14 mouse cellular contexts compared by ENCODE assay signal in genomic region chr5:120424657-120425056, GRCm38 (mm10). TPM values are rescaled to one million over a fixed set of nuclear protein-coding genes. Genes with fewer than 3 reads are reported as not detected.
DNase-seq lines count a peak whose midpoint lies in the region; ATAC-seq lines count a peak whose summit lies in the region.
"Had no signal": no experiment of that assay in that cellular context is flagged by ENCODE, and none has a peak within 500 bp of the region (broad histone marks: within the 10 kb centered on the region; RNA-seq: fewer than 3 reads in every experiment).

No protein-coding gene starts in this region.

- no peaks in the 10 kb centered on the region for H3K4me1 ChIP-seq in limb, embryonic 11.5 days (ENCODE audit: control insufficient read depth, insufficient read depth, low read length)
- 0 out of 2 replicates have a peak, but pooled peaks cover 6% of the 10 kb centered on the region for H3K4me1 ChIP-seq in limb, embryonic 10.5 days
- H3K4me1 ChIP-seq in hindbrain, embryonic 12.5 days = peaks cover 18% of the 10 kb centered on the region
- H3K4me1 ChIP-seq in midbrain, embryonic 12.5 days = peaks cover 24% of the 10 kb centered on the region
- 0 out of 2 replicates have a peak, but pooled peaks cover 6% of the 10 kb centered on the region for H3K4me1 ChIP-seq in neural tube, embryonic 14.5 days (ENCODE audit: control insufficient read depth, insufficient read depth, low read length)
- H3K4me1 ChIP-seq: heart, embryonic 12.5 days had no signal

- no peak overlapping the region for H3K4me3 ChIP-seq in limb, embryonic 11.5 days (ENCODE audit: low read depth, low read length)
- H3K4me3 ChIP-seq in limb, embryonic 10.5 days = no peak overlapping the region
- H3K4me3 ChIP-seq in hindbrain, embryonic 12.5 days = peak overlapping the region; percentile 55
- H3K4me3 ChIP-seq in midbrain, embryonic 12.5 days = peak overlapping the region; percentile 55
- peak overlapping the region; percentile 36 for H3K4me3 ChIP-seq in neural tube, embryonic 14.5 days (ENCODE audit: low read depth, low read length)
- H3K4me3 ChIP-seq: erythroblast, embryonic 14.5 days; heart, embryonic 12.5 days had no signal

- H3K36me3 ChIP-seq in limb, embryonic 11.5 days (ENCODE audit: control insufficient read depth, insufficient read depth, low read length) = no peaks in the 10 kb centered on the region
- H3K36me3 ChIP-seq in limb, embryonic 10.5 days = no peaks in the 10 kb centered on the region
- H3K36me3 ChIP-seq in hindbrain, embryonic 12.5 days = no peaks in the 10 kb centered on the region
- H3K36me3 ChIP-seq in midbrain, embryonic 12.5 days = no peaks in the 10 kb centered on the region
- H3K36me3 ChIP-seq in neural tube, embryonic 14.5 days (ENCODE audit: control insufficient read depth, insufficient read depth, low read length) = no peaks in the 10 kb centered on the region
- H3K36me3 ChIP-seq: heart, embryonic 12.5 days had no signal

- peak; percentile 22 for DNase-seq in limb, embryonic 11.5 days (ENCODE audit: low spot score)
- no peak for DNase-seq in limb, embryonic 10.5 days (ENCODE audit: low spot score)
- no peak for DNase-seq in urinary bladder, postnatal 25 days (ENCODE audit: low spot score)
- DNase-seq in Muller cell, postnatal 12 days (ENCODE audit: inconsistent ontology term) = no peak
- DNase-seq: cerebellum, adult 11 months; cerebellum, postnatal 36 days had no signal

- H3K27ac ChIP-seq in limb, embryonic 11.5 days (replicated peaks; ENCODE audit: low read depth, low read length) = no peak overlapping the region
- no peak overlapping the region for H3K27ac ChIP-seq in limb, embryonic 10.5 days
- peak overlapping the region; percentile 95 for H3K27ac ChIP-seq in hindbrain, embryonic 12.5 days
- H3K27ac ChIP-seq in midbrain, embryonic 12.5 days (replicated peaks) = peak overlapping the region; percentile 88
- peak overlapping the region; percentile 82 for H3K27ac ChIP-seq in neural tube, embryonic 14.5 days (ENCODE audit: low read depth, low read length)

- H3K27me3 ChIP-seq in limb, embryonic 11.5 days (ENCODE audit: control insufficient read depth, insufficient read depth, low read length) = peaks cover 61% of the 10 kb centered on the region
- peaks cover 96% of the 10 kb centered on the region for H3K27me3 ChIP-seq in limb, embryonic 10.5 days (ENCODE audit: low read depth, poor library complexity, severe bottlenecking)
- H3K27me3 ChIP-seq in hindbrain, embryonic 12.5 days = peaks cover 92% of the 10 kb centered on the region
- H3K27me3 ChIP-seq in midbrain, embryonic 12.5 days = peaks cover 98% of the 10 kb centered on the region
- H3K27me3 ChIP-seq in neural tube, embryonic 14.5 days (ENCODE audit: control insufficient read depth, insufficient read depth, low read length) = peaks cover 24% of the 10 kb centered on the region

- no peak for ATAC-seq in limb, embryonic 11.5 days (ENCODE audit: insufficient number of reproducible peaks, low FRiP score, low TSS enrichment, low read depth)
- no peak for ATAC-seq in hindbrain, embryonic 12.5 days (ENCODE audit: low FRiP score)
- no peak for ATAC-seq in midbrain, embryonic 12.5 days (ENCODE audit: low FRiP score, low read depth)
- no peak for ATAC-seq in neural tube, embryonic 14.5 days (ENCODE audit: low read depth)
- no peak for ATAC-seq in cerebellum, adult (ENCODE audit: insufficient number of reproducible peaks, low FRiP score, low TSS enrichment)

- no peak overlapping the region for H3K9ac ChIP-seq in limb, embryonic 11.5 days (ENCODE audit: low read length)
- peak overlapping the region; percentile 75 for H3K9ac ChIP-seq in hindbrain, embryonic 12.5 days
- H3K9ac ChIP-seq in midbrain, embryonic 12.5 days (replicated peaks) = peak overlapping the region; percentile 59
- H3K9ac ChIP-seq in neural tube, embryonic 14.5 days (replicated peaks; ENCODE audit: low read depth, low read length) = peak overlapping the region; percentile 72
- H3K9ac ChIP-seq: heart, embryonic 12.5 days had no signal

- no peak overlapping the region for H3K4me2 ChIP-seq in limb, embryonic 11.5 days (ENCODE audit: low read depth, severe bottlenecking)
- peak overlapping the region; percentile 59 for H3K4me2 ChIP-seq in hindbrain, embryonic 12.5 days (replicated peaks)
- H3K4me2 ChIP-seq in midbrain, embryonic 12.5 days (replicated peaks) = peak overlapping the region; percentile 52
- peak overlapping the region; percentile 60 for H3K4me2 ChIP-seq in neural tube, embryonic 14.5 days (ENCODE audit: low read depth, low read length)
- H3K4me2 ChIP-seq: heart, embryonic 12.5 days had no signal

- no peaks in the 10 kb centered on the region for H3K9me3 ChIP-seq in limb, embryonic 11.5 days (ENCODE audit: control insufficient read depth, low read length)
- no peaks in the 10 kb centered on the region for H3K9me3 ChIP-seq in limb, embryonic 10.5 days (replicated peaks)
- no peaks in the 10 kb centered on the region for H3K9me3 ChIP-seq in hindbrain, embryonic 12.5 days (replicated peaks)
- H3K9me3 ChIP-seq in midbrain, embryonic 12.5 days = no peaks in the 10 kb centered on the region
- H3K9me3 ChIP-seq in neural tube, embryonic 14.5 days (ENCODE audit: control insufficient read depth, low read length) = no peaks in the 10 kb centered on the region
- H3K9me3 ChIP-seq: heart, embryonic 12.5 days had no signal

- WGBS in limb, embryonic 11.5 days = 0% methylated on average over 11 of the region's 11 CpGs
- 3% methylated on average over 11 of the region's 11 CpGs for WGBS in limb, embryonic 10.5 days
- under 1% methylated on average over 11 of the region's 11 CpGs for WGBS in hindbrain, embryonic 12.5 days
- WGBS in midbrain, embryonic 12.5 days = 2% methylated on average over 11 of the region's 11 CpGs
- WGBS in neural tube, embryonic 14.5 days = 2% methylated on average over 11 of the region's 11 CpGs

RNA-seq across cellular contexts. Expression of gene Lhx5, which starts 6.8 kb away (rescaled TPM):
- not detected in 2 replicates for polyA plus RNA-seq in limb, embryonic 11.5 days (2014; fragmentation: Nextera tagmentation; extraction: Ambion mirVana)
- not detected in 2 replicates for polyA plus RNA-seq in limb, embryonic 10.5 days (2016; fragmentation: Nextera tagmentation; extraction: Ambion mirVana)
- 63.0 and 67.2 TPM in 2 replicates for polyA plus RNA-seq in hindbrain, embryonic 12.5 days (2016; fragmentation: Nextera tagmentation; extraction: Ambion mirVana)
- 45.2 and 51.9 TPM in 2 replicates for polyA plus RNA-seq in midbrain, embryonic 12.5 days (2016; fragmentation: Nextera tagmentation; extraction: Ambion mirVana)
- polyA plus RNA-seq in neural tube, embryonic 14.5 days (2014; fragmentation: Nextera tagmentation; extraction: Ambion mirVana) = 27.6 and 28.1 TPM in 2 replicates
- polyA plus RNA-seq: adrenal gland, adult 2 months; erythroblast, embryonic 14.5 days; liver, adult 2 months had no signal

RNA-seq across cellular contexts. Expression of gene Sdsl, which starts 48.0 kb away (rescaled TPM):
- 4.0 and 4.2 TPM in 2 replicates for polyA plus RNA-seq in limb, embryonic 11.5 days (2014; fragmentation: Nextera tagmentation; extraction: Ambion mirVana)
- 5.2 and 5.6 TPM in 2 replicates for polyA plus RNA-seq in limb, embryonic 10.5 days (2016; fragmentation: Nextera tagmentation; extraction: Ambion mirVana)
- 5.4 and 7.5 TPM in 2 replicates for polyA plus RNA-seq in hindbrain, embryonic 12.5 days (2016; fragmentation: Nextera tagmentation; extraction: Ambion mirVana)
- polyA plus RNA-seq in midbrain, embryonic 12.5 days (2016; fragmentation: Nextera tagmentation; extraction: Ambion mirVana) = 6.4 and 7.5 TPM in 2 replicates
- 5.8 and 8.3 TPM in 2 replicates for polyA plus RNA-seq in neural tube, embryonic 14.5 days (2014; fragmentation: Nextera tagmentation; extraction: Ambion mirVana)
- polyA plus RNA-seq: erythroblast, embryonic 14.5 days had no signal

RNA-seq across cellular contexts. Expression of gene Sds, which starts 51.7 kb away (rescaled TPM):
- not detected in 2 replicates for polyA plus RNA-seq in limb, embryonic 11.5 days (2014; fragmentation: Nextera tagmentation; extraction: Ambion mirVana)
- polyA plus RNA-seq in limb, embryonic 10.5 days (2016; fragmentation: Nextera tagmentation; extraction: Ambion mirVana) = not detected in 2 replicates
- not detected in 2 replicates for polyA plus RNA-seq in hindbrain, embryonic 12.5 days (2016; fragmentation: Nextera tagmentation; extraction: Ambion mirVana)
- not detected in 2 replicates for polyA plus RNA-seq in midbrain, embryonic 12.5 days (2016; fragmentation: Nextera tagmentation; extraction: Ambion mirVana)
- polyA plus RNA-seq in neural tube, embryonic 14.5 days (2014; fragmentation: Nextera tagmentation; extraction: Ambion mirVana) = 0.29 TPM in 1 of 2 replicates, not detected in the other
- polyA plus RNA-seq: erythroblast, embryonic 14.5 days; heart, embryonic 12.5 days had no signal

Comparison
In these comparisons a context has a peak if more than half of its experiments do, and no peak if none do; other contexts are left out.
1. H3K27ac ChIP-seq: peak in hindbrain, embryonic 12.5 days (single experiment), midbrain, embryonic 12.5 days (single experiment) and neural tube, embryonic 14.5 days (single experiment); none in limb, embryonic 11.5 days (single experiment) and limb, embryonic 10.5 days (single experiment).
2. H3K4me3 ChIP-seq: peak in hindbrain, embryonic 12.5 days (single experiment), midbrain, embryonic 12.5 days (single experiment) and neural tube, embryonic 14.5 days (single experiment); none in limb, embryonic 11.5 days (single experiment) and limb, embryonic 10.5 days (single experiment).
3. RNA of gene Lhx5, which starts 6.8 kb away (polyA plus RNA-seq): 63.0 to 67.2 TPM in hindbrain, embryonic 12.5 days, 45.2 to 51.9 TPM in midbrain, embryonic 12.5 days and 27.6 to 28.1 TPM in neural tube, embryonic 14.5 days; not detected in limb, embryonic 11.5 days and not detected in limb, embryonic 10.5 days; every median in the first group is over 10 times any median in the second.